Mouse (Mus musculus) liver, adult (tissue): ENCODE measurements around the gene Exoc6.

Experiments
- GATA4 ChIP-seq: IDR thresholded peaks from 2 replicates; pipeline ENCODE4 v1.6.1; 2014; ENCODE audit warnings: mild to moderate bottlenecking, low read length; ENCODE audit not compliant: insufficient replicate concordance

The Exoc6 gene

DNA sequence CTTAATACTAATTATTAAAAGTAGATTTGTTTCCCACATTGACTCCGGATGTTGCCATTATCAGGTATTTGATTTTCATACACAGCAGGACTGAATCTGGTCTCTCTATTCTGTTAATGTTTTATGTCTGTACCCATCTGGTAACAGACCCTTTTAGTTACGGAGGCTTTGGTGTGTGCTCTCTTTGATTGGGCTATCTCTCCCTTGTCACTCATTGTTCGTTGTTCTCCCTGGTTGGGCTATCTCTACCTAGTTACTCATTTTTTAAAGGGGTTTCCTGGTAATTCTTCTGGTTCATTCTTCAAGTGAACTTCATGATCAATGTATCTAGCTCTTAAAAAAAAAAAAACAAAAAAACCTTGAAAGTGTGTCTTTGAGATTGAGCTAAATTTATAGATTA is 7.7 kb downstream of the Exoc6 start:
- TF ChIP-seq GATA4, result no peak

DNA sequence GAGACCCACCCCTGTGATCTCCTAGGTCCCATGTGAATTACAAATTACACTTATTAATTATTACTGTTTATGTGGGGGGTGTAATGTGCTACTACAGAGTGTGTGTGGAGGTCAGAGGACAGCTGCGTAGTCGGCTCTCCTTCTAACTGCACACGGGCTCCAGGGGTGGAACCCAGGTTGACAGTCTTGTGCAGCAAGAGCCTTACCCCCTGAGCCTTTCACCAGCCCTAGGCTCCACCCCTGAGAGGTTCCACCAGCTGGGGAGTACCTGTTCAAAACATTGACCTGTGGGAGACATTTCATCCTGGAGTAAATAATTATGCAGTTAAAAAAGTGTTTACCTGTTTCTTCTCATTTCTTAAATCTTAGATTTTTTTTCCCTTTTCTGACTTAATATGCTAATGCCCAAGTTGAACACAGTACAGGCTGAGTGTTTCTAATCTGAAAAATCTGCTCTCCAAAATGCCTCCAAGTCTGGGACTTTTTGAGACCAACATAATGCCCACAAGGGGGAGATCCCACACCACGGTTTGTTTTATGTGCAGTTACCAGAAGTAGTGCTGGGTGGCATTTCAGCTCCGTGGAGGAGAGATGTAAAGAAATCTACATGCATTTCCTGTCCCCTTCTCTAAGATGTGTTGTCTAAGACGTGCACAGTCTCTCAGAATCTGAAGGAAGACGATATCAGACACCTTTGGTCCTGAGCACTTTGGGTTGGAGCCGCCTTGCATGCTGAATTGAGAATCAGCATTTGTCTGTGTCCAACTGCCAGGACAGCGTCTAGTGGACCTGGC is 9.3 kb downstream of the Exoc6 start:
- TF ChIP-seq GATA4, result no peak

DNA sequence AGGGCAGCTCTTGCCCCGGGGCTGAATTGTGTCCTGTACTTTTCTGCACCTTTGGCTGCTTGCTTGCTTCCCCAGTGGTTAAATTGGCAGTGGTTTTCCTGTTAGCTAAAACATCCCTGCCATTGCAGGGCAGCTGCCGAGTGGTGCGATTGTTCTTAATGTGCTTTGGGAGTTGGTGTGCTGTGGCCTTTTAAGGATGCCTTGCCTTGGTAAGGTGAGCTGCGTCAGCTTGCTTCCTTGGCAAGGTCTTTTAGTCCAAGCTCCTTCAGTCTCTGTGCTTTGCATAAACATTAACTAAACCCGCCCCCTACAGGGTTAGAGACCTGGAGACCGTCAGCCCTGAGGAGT is 9.8 kb downstream of the Exoc6 start:
- TF ChIP-seq GATA4, result no peak

DNA sequence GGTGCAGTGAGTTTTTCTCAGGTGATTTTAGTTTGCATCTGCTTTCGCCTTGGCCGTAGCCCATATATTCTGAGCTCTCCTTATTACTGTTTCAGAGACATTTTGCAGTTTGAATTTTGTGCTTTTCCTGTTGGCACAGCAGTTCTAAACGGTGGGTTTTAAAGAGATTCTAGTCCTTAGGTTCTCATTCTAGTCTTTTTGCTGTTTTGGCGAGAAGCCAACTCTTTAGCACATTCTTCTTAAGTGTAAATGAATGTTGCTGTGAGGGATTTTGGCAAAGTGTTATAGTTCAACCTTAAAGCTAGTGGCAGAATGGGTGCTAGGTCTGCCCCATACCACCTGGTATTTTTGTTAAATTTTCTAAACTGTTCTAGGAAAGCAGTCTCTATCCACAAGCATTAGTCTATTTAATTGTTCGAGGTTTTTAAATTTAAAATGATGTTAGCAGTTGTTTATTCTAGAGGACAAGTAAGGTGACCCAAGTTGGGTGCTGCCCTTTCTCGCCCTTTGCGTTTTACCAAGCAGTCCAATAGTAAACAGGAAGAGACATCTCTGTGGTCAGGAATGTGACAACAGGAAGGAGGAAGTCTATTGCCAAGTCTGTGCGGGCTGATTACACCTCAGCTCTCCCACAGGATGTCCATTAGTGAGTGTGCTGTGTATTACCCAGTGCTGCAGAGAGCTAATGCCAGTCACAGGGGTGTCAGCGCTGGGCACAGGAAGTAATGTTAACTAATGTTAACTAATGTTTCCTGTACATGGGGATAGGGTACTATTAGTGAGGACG is 11.1 kb downstream of the Exoc6 start:
- TF ChIP-seq GATA4, result peak; percentile 59; the same call in 1 of the 2 replicates

DNA sequence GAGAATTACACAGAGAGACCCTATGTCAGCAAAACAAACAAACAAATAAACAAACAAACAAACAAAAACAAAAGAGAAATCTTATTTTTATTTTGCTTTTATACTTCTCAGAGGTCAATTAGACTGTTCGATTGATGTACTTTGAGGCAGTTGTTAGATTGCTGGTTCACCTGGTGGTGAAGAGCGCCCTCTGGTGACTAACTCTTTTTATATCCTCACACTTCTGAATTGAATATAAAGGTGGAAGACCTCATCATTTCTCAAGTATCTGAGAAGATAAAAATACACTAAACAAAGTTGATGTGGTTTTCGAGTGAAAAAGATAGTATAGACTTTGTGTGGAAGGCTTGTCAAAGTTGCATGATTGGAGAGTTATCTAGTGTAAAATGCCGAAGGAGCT is 13.5 kb downstream of the Exoc6 start:
- TF ChIP-seq GATA4, result no peak

DNA sequence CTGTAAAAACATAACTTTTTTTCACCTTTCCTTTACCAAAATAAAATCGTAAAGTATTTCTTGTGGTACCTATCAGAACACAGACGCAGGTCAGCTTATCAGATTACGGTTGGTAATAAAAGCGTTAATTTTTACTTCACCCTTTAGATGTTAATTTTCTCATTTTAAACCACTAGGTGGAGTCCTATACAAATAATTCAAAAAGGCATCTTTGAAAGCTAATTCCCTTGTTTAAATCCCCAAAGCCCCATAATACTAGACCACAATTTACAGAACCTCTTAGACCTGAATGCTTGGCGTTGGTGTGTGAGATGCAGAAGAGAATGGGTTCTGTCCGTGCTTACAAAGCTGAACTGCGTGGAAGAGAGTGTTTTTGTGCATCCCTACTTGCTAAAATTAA is 15.6 kb downstream of the Exoc6 start:
- no peak for TF ChIP-seq GATA4

DNA sequence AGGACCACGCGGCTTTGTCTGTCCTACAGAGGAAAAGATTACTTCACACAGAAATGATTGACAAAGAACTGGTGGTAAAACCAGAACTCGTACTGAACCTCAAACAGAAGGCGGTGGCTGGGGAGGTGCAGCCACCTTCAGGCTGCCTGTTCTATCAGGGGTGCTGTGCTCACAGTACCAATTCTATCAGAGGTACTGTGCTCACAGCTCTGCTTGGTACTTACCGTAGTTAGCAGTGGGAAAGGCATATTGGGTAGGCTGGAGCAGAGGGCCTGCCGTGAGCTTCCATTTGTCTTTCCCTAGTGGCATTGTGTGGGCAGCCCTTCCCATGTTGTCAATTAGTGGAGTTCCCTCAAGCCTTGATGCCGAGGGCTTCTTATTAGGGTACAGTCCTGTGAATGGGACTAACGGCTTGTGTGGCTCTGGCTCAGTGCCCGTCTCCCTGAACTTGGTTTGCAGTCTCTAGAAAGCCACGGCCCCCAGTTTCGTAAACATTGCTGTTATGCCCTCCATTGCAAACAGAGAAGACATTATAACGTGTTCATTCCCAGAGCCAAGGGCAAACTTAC is 19.1 kb downstream of the Exoc6 start:
- no peak for TF ChIP-seq GATA4

DNA sequence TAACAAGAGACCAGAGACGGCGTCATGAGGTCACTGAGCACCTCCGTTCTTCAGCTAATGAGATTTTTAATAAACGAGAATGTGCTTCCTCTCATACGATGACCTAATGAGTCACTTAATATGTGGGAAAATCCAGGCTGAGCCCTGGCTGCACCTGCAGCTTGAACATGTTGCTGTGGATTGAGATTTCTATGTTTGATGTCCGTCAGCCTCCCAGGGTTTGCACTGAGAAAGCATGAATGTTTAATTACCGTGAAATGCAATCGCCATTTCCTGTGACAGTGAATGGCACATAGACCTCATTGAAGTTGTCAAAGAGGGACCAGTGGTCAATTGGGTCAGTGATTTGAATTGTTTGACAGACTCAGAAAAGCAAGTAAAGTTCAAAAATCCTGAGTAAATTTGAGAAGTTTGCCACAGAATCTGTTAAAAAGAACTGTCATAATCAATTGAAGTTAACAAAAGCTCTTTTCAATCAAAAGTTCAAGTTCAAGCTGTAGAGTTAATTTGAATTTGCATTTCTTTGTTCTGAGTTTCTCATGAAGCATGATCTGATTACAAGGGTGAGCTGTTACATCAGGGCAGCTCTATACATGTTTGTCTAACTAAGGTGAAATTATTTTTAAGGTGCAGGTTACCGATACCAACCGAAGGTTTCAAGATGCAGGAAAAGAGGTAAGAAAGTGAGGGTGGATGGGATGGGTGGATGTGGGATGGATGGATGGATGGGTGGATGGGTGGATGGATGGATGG is 20.9 kb downstream of the Exoc6 start:
- no peak for TF ChIP-seq GATA4

DNA sequence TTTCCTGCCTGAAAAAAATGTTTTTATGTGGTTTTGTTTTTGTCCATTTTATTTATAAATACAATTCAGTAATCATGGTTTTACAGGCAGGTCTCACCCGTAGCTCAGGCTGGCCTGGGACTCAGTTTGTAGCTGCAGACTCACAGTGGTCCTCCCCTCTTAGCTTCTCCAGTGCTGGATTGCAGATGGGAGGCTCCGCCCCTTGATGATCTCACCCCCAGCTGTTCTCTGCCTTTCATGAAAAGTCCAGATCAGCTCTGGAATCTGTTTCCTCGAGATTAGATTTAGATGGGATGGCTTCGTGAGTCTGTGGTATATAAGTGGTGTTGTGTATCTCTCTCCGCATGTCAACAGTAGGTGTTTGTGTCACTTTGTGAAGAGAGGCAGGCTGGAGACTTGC is 24.6 kb downstream of the Exoc6 start:
- TF ChIP-seq GATA4, result no peak

DNA sequence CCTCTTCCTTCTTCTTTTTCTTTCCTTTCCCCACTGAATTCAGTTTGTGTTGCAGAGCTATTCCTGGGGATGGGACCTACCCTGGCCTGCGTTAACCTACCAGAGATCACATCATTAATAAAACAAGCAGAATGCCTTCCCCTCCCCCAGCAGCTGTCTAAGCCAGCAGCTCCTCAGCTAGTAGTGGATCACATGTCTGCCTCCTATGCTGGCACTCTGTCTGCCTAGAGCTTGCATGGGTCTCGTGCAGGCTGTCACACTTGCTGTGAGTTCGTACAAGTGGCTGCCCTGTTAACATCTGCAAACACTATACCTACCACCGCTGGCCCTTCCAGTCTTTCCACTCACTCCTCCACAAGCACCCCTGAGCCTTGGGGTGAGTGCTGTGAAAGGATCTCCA is 29.4 kb downstream of the Exoc6 start:
- no peak for TF ChIP-seq GATA4

DNA sequence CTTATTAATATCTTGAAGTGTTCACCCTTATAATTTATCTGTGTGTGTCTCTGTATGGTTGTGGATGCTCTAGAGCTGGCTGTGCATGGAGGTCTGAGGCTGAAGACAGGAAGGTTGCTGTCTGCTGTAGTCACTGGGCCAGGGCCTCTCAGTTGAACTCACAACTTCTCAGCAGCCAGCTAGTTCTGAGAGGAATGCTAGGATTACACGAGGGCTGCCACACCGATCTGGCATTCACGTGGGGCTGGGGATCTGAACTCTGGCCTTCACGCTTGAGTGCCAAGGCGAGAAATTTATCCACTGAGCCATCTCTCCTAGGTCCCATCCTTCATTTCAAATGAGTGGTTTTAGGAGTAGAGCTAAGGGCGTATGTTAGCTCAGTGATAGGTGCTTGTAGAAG is 30.2 kb downstream of the Exoc6 start:
- TF ChIP-seq GATA4, result no peak

DNA sequence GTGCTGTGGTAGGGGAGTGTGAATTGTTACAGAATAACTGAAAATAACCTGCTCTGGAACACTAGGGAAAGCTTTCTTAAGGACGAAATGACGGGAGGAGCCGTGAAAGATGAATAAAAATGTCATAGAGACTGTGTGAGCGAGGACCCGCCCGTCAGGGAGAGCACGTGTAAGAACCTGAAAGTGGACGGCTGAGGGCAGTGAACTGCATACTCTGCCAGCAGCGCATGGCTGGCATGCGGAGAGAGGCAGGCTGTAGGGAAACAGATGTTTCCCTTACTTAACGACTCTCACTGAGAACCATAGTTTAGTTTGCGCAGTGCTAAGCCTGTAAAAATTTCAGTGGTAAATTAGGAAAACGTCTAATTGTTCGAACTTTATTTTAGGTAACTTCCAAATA is 35.0 kb downstream of the Exoc6 start:
- no peak for TF ChIP-seq GATA4

DNA sequence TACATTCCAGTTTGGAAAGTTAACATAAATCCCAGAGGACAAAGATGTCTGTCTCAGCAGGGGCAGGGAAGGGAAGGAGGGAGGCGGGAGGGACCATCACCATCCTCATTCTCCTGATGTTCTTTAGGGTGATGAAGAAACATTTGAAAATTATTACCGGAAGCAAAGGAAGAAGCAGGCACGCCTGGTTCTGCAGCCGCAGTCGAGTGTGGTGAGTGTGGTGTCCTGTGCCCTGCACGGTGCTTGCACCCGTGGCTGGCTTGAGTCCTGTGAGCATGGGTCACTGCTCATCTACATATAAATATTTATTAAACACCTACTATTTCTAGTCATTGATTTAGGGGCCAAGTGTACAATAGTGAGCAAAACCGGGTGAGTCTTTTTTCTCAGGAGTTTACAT is 35.5 kb downstream of the Exoc6 start:
- TF ChIP-seq GATA4, result no peak

DNA sequence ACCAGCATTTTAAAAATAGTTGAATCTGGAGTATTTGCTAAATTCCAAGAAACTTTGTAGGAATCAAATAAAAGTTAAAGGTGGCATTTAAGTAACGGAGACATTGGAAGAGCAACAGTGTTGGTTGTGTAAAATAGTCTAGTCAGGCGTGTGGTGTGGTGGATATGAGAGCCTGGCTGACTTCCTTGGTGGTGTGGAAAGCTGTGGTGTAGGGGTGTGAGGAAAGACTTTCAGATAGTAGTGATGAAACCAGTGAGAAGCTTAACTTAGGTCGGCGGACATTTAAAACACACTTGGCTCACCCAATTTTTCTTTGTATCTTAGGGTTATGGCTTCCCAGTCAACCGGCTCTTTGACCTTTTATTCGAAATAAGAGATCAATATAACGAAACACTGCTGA is 40.3 kb downstream of the Exoc6 start:
- no peak for TF ChIP-seq GATA4
